Mouse (Mus musculus) brain, embryonic 14.5 days (tissue): ENCODE results near the gene Xpo4.

Experiments used
- CTCF ChIP-seq: fragments of 200-500 bp; IDR thresholded peaks from 2 replicates; pipeline ENCODE4 v1.5.1; 2012; ENCODE audit warnings: inconsistent platforms, mild to moderate bottlenecking, moderate library complexity, borderline replicate concordance; ENCODE audit not compliant: insufficient read depth, insufficient read length; ENCODE audit errors: extremely low read depth
- POLR2A ChIP-seq: fragments of 200-500 bp; IDR thresholded peaks from 2 replicates; pipeline ENCODE4 v1.6.1; 2012; ENCODE audit warnings: mild to moderate bottlenecking, inconsistent platforms, borderline replicate concordance; ENCODE audit not compliant: poor library complexity, insufficient read depth, insufficient read length, severe bottlenecking; ENCODE audit errors: extremely low read depth

GRCm38 (mm10) chr14:57542231-57542630, 123.0 kb downstream of the Xpo4 start:
- no peak for TF ChIP-seq POLR2A
- TF ChIP-seq CTCF: no peak
